Mouse (Mus musculus): ENCODE data around the gene Olfr1395. TPM values are rescaled to one million over a fixed set of nuclear protein-coding genes. Genes with fewer than 3 reads are reported as not detected.

Gene Olfr1395
- not detected in 2 replicates for polyA plus RNA-seq (2012; ENCODE audit: insufficient read depth, insufficient read length, missing spikeins)

DNA sequence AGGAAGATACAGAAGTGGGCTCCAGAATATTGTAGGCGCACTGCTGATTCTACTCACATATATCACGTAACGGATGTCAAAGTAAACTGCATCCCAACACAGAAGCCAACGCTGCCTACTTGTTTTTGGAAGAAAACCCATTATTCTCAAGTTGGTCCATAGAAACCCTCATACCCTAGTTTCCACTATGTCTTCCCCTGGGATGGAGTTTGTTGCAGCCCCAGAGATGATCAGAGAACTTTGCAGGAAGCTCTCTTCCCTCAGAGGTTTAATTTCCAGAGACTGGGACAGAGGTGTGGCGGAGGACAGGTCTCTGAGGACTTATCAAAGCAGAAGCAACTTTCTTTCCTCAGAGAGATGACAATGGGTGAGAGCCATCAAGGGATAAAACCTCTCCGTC lies at the start of gene Olfr1395:
Gene Olfr1395, plus strand, starts transcription at position 301 of the 400 bp plus-strand sequence.
- no peak for TF ChIP-seq CTCF (IDR thresholded peaks at IDR 0.05; ENCODE audit: low read depth, low read length)
- no peak for TF ChIP-seq POLR2A (IDR thresholded peaks at IDR 0.05; ENCODE audit: borderline replicate concordance, low read depth, low read length)
- Histone ChIP-seq H3K4me1 (ENCODE audit: control insufficient read depth, insufficient read depth, low read length) (no peaks in the 10 kb centered on the region), H3K27ac (ENCODE audit: insufficient read depth, low read depth, low read length) (no peak within 1 kb of the TSS), H3K4me3 (ENCODE audit: insufficient read depth, low read length) (no peak within 1 kb of the TSS)

DNA sequence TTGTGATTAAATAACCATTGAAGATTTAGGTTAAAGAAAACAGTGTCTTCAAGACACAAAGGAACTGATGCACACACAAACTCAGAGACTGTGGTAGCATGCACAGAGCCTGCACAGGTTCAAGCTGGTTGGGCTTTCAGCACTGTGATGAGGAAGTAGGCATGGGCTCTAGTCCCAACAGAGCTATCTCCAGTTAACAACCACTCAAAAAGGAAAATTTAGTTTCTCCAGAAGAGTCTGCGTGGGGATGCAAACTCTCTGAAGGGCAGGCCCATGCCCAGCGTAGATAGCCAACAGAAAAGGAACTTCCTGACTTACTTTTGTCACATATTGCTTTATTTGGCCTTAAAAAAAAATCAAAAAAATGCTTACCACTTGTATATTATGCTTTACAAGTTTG lies 49.3 kb upstream of the Olfr1395 start:
- no peak overlapping the region for H3K4me3 ChIP-seq (ENCODE audit: insufficient read depth, low read length)
- H3K27ac ChIP-seq (ENCODE audit: insufficient read depth, low read depth, low read length), result no peak overlapping the region
- H3K4me1 ChIP-seq (ENCODE audit: control insufficient read depth, insufficient read depth, low read length), result peaks cover 12% of the 10 kb centered on the region
- TF ChIP-seq POLR2A (IDR thresholded peaks at IDR 0.05; ENCODE audit: borderline replicate concordance, low read depth, low read length) (no peak), CTCF (IDR thresholded peaks at IDR 0.05; ENCODE audit: low read depth, low read length) (no peak)

DNA sequence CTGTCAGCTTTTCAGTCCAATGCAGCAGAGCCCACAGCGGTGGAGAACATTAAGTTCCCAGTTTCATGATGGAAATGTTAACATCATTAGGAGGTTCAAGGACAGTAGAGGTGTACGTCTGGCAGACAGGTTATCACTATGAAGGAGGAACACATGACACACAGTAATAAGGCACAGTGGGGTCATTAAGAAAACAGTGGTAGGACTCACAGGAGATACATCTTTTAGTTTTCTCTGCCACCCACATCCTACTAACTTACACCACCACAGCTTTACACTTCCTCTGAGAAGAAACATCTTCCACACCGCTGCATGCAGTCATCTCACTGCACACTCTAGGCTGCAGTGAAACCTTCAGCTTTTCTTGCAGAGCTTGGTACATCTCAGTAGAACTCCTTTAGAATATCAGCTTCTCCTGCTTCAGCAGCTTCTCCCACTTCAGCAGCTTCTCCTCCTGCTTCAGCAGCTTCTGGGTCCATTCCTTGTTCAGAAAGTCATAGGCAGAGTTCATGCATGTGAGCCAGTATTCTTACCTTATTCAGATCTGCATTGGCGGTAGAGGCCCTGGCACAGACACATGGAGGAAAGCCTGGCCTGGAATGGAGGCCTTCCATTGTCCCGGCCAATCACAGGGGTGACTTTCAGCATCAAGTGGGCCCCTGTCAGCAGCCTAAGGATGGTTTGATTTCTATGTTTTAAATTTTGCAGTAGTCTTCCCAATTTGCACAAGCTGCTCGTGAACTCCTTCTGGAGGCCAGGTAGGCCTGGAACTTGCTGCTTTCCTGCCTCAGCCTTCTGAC lies 48.0 kb upstream of the Olfr1395 start:
- no peak overlapping the region for H3K27ac ChIP-seq (ENCODE audit: insufficient read depth, low read depth, low read length)
- TF ChIP-seq POLR2A (IDR thresholded peaks at IDR 0.05; ENCODE audit: borderline replicate concordance, low read depth, low read length) (no peak), CTCF (IDR thresholded peaks at IDR 0.05; ENCODE audit: low read depth, low read length) (no peak)
- peaks cover 11% of the 10 kb centered on the region for H3K4me1 ChIP-seq (ENCODE audit: control insufficient read depth, insufficient read depth, low read length)
- no peak overlapping the region for H3K4me3 ChIP-seq (ENCODE audit: insufficient read depth, low read length)

DNA sequence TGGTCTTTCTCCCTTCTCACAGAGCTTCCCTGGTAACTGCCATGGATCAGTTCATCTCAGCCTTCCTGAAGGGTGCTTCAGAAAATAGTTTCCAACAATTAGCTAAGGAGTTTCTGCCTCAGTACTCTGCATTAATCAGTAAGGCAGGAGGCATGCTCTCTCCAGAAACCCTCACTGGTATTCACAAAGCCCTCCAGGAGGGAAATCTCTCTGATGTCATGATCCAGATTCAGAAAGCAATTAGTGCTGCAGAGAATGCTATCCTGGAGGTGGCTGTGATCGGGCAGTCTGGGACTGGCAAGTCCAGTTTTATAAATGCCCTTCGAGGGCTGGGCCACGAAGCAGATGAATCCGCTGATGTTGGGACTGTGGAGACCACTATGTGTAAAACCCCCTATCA lies 46.7 kb upstream of the Olfr1395 start:
- Histone ChIP-seq H3K27ac (ENCODE audit: insufficient read depth, low read depth, low read length) (no peak overlapping the region), H3K4me1 (ENCODE audit: control insufficient read depth, insufficient read depth, low read length) (peaks cover 16% of the 10 kb centered on the region), H3K4me3 (ENCODE audit: insufficient read depth, low read length) (no peak overlapping the region)
- no peak for TF ChIP-seq POLR2A (IDR thresholded peaks at IDR 0.05; ENCODE audit: borderline replicate concordance, low read depth, low read length)
- no peak for TF ChIP-seq CTCF (IDR thresholded peaks at IDR 0.05; ENCODE audit: low read depth, low read length)

DNA sequence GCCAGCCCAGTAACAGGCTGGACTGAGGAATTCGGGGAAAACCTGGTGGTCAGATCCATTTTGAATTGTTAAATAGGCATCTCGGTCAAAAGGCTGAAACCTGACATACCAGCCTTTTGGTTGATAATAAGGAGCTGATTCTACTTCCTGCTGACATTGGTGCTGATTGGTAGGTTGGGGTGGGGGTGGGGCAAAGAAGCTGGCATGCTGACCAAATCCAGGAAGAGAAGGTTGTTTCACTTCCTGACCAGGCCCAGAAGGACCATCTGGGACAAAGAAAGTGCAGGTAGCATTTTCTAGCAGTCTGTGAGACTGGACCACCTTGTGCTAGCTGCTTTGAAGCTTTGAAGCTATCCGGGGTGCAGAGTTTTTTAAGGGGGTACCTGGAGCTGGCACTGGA lies 41.7 kb upstream of the Olfr1395 start:
- peak overlapping the region; percentile 3; the same call in 1 of the 2 replicates for H3K27ac ChIP-seq (ENCODE audit: insufficient read depth, low read depth, low read length)
- H3K4me1 ChIP-seq (ENCODE audit: control insufficient read depth, insufficient read depth, low read length), result peaks cover 24% of the 10 kb centered on the region
- no peak for TF ChIP-seq CTCF (IDR thresholded peaks at IDR 0.05; ENCODE audit: low read depth, low read length)
- TF ChIP-seq POLR2A (IDR thresholded peaks at IDR 0.05; ENCODE audit: borderline replicate concordance, low read depth, low read length), result no peak
- H3K4me3 ChIP-seq (ENCODE audit: insufficient read depth, low read length), result peak overlapping the region; percentile 9; the same call in 1 of the 2 replicates

DNA sequence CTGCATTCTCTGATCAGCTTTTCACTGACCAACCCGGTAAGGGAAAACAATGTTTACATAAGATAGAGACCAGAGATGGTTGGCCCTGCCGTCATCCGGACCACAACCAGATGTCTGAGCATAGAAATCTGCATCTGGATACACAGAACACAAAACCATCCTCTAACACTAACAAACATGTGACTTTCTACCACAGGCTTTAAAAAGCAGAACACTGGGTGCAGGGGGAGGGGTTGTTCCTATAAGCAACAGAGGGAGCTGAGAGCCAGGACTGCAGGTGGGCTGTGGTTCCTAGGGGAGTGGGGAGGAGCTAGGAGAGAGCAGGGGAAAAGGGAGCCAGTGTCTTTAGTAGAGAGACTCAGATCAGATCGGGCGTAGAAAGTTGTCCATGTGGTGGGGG lies 40.6 kb upstream of the Olfr1395 start:
- TF ChIP-seq CTCF (IDR thresholded peaks at IDR 0.05; ENCODE audit: low read depth, low read length) (no peak), POLR2A (IDR thresholded peaks at IDR 0.05; ENCODE audit: borderline replicate concordance, low read depth, low read length) (no peak)
- Histone ChIP-seq H3K4me1 (ENCODE audit: control insufficient read depth, insufficient read depth, low read length) (peaks cover 24% of the 10 kb centered on the region), H3K4me3 (ENCODE audit: insufficient read depth, low read length) (peak overlapping the region; percentile 12; the same call in 1 of the 2 replicates), H3K27ac (ENCODE audit: insufficient read depth, low read depth, low read length) (peak overlapping the region; percentile 75)

DNA sequence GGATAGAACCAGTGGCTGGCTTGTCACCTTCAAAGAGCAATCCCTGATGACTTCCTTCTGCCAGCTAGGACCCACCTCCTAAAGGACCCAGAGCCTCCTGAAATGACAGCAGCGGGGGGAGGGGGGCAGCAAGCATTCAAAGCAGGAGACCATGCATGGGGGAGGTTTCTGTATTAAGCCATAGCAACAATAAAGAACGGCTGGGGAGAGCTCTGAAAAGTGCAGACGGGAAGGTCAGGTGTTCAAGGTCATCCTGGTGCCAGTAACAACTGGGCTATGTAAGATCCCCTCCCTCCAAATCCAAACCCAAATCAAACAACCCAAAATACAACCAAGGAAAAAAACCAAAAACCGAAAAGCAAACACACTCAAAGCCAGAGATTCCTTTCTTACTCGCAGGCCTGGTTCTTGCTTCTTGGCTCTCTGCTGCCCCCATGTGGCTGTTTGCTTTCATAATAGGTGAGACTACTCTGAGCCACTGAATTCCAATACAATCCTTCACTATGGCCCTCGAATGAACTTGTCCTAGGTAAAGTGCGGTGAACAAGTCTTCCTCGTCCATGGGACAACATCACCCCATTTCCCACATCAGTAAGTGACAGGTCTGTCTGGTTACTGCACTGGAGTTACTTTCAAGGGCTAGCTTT lies 38.9 kb upstream of the Olfr1395 start:
- H3K4me1 ChIP-seq (ENCODE audit: control insufficient read depth, insufficient read depth, low read length), result peaks cover 26% of the 10 kb centered on the region
- TF ChIP-seq CTCF (IDR thresholded peaks at IDR 0.05; ENCODE audit: low read depth, low read length), result peak; percentile 25; the same call in 1 of the 2 replicates
- TF ChIP-seq POLR2A (IDR thresholded peaks at IDR 0.05; ENCODE audit: borderline replicate concordance, low read depth, low read length), result no peak
- no peak overlapping the region for H3K4me3 ChIP-seq (ENCODE audit: insufficient read depth, low read length)
- no peak overlapping the region for H3K27ac ChIP-seq (ENCODE audit: insufficient read depth, low read depth, low read length)

DNA sequence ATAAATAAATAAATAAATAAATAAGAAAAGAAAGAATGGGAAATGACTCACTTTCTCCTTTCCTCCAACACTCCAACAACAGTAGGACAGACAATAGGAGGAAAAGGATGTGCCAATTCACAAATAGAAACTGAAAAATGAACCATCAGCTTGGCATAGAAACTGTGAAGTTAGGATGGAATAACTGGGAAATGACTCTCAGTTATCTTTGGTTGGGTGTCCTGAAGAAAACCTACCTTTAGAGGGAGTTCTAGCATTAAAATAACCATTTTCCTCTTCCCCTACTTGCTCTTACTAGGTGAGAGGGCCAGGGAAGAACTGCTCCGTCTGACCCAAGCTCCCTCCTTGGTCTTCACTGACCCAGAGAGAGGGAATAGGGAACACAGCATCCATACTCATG lies 36.3 kb upstream of the Olfr1395 start:
- H3K4me3 ChIP-seq (ENCODE audit: insufficient read depth, low read length), result no peak overlapping the region
- peaks cover 20% of the 10 kb centered on the region for H3K4me1 ChIP-seq (ENCODE audit: control insufficient read depth, insufficient read depth, low read length)
- TF ChIP-seq CTCF (IDR thresholded peaks at IDR 0.05; ENCODE audit: low read depth, low read length) (no peak), POLR2A (IDR thresholded peaks at IDR 0.05; ENCODE audit: borderline replicate concordance, low read depth, low read length) (no peak)
- no peak overlapping the region for H3K27ac ChIP-seq (ENCODE audit: insufficient read depth, low read depth, low read length)

DNA sequence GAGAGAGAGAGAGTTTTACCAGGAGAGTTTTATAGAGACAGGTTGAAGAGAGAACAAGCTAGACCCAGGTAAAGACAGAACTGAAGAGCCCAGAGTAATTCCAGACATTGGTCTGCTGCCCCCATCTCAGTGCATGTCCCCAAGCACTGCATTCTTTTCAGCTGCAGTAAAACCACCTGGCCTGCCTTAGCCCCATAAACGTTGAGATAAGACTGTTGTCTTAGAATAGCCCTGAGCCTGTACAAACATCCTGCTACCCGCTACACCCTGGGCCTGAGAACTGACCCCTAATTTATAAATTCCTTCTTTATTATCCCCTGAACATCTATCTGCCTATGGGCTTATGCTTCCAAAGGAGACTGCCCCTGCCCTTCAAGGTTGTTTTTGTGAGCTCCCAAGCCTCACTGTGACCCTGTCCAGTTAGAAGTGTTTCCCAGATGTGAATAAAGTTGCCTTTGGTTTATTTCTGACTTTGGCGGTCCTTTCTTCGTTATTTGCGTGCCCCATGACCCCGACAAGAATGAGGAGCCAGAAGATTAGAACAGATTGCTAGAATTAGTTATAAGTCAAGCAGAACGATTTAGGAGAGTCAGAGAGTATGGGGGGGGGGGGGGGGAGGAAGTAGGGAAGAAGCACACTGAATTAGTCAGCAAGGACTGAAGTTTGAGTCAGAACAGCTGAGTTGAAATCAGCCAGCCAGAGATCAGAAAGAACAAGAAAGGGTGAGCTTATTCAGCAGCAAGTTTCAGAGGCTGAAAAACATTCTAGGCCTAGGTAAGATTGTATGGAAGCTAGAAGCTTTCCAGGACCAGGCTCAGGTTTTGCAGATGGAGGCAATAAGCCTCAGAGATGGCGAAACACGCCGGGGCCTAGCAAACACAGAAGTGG lies 34.2 kb upstream of the Olfr1395 start:
- Histone ChIP-seq H3K27ac (ENCODE audit: insufficient read depth, low read depth, low read length) (no peak overlapping the region), H3K4me1 (ENCODE audit: control insufficient read depth, insufficient read depth, low read length) (peaks cover 7% of the 10 kb centered on the region; the same call in 1 of the 2 replicates), H3K4me3 (ENCODE audit: insufficient read depth, low read length) (no peak overlapping the region)
- TF ChIP-seq CTCF (IDR thresholded peaks at IDR 0.05; ENCODE audit: low read depth, low read length) (no peak), POLR2A (IDR thresholded peaks at IDR 0.05; ENCODE audit: borderline replicate concordance, low read depth, low read length) (no peak)

All from bone marrow macrophage, adult 2 months (primary cell).